Mouse (Mus musculus) stomach, embryonic 15.5 days (tissue): ENCODE measurements around the gene Zfp384. TPM values are rescaled to one million over a fixed set of nuclear protein-coding genes. Genes with fewer than 3 reads are reported as not detected.

Experiments
- ATAC-seq: fragments of 200-750 bp; cut with Nextera tagmentation; 2 replicates; pipeline ENCODE4 v1.8.0; 2017; ENCODE audit warnings: low read depth, moderate number of reproducible peaks, moderate TSS enrichment; ENCODE audit not compliant: insufficient read depth, low FRiP score
- H3K27ac ChIP-seq: fragments of 300-500 bp; sonication (generic); 2 replicates; pipeline ENCODE4 v1.5.1; 2015; ENCODE audit warnings: mild to moderate bottlenecking, inconsistent platforms
- H3K27me3 ChIP-seq: fragments of 300-500 bp; sonication (generic); replicated peaks from 2 replicates; pipeline ENCODE4 v1.6.1; 2015; ENCODE audit warnings: inconsistent platforms
- H3K36me3 ChIP-seq: fragments of 300-500 bp; sonication (generic); 2 replicates; pipeline ENCODE4 v1.6.1; 2015; ENCODE audit warnings: inconsistent platforms
- H3K4me1 ChIP-seq: fragments of 300-500 bp; sonication (generic); 2 replicates; pipeline ENCODE4 v1.6.1; 2015; ENCODE audit warnings: inconsistent platforms
- H3K4me2 ChIP-seq: fragments of 300-500 bp; sonication (generic); 2 replicates; pipeline ENCODE4 v1.6.1; 2015; ENCODE audit warnings: mild to moderate bottlenecking, inconsistent platforms
- H3K4me3 ChIP-seq: fragments of 300-500 bp; sonication (generic); replicated peaks from 2 replicates; pipeline ENCODE4 v1.5.1; 2015; ENCODE audit warnings: inconsistent platforms
- H3K9ac ChIP-seq: fragments of 300-500 bp; sonication (generic); 2 replicates; pipeline ENCODE4 v1.6.1; 2015; ENCODE audit warnings: inconsistent platforms
- H3K9me3 ChIP-seq: fragments of 300-500 bp; sonication (generic); 2 replicates; pipeline ENCODE4 v1.6.1; 2016; ENCODE audit warnings: inconsistent platforms
- WGBS: fragments of 180-500 bp; shearing (Covaris S2); methylation state at CpG from one replicate; pipeline ENCODE4 v1.1.7; 2015; 5-methylcytosine and 5-hydroxymethylcytosine counted together
- polyA plus RNA-seq: library from polyadenylated mRNA; unstranded; fragments of >200 nt; fragmentation: Nextera tagmentation; extraction: Ambion mirVana; gene quantifications from 2 replicates; pipeline ENCODE4 v1.2.1, GENCODE M21; 2015

Zfp384 gene
- polyA plus RNA-seq, 1 experiment from 2014 or later = 17.2 TPM

DNA sequence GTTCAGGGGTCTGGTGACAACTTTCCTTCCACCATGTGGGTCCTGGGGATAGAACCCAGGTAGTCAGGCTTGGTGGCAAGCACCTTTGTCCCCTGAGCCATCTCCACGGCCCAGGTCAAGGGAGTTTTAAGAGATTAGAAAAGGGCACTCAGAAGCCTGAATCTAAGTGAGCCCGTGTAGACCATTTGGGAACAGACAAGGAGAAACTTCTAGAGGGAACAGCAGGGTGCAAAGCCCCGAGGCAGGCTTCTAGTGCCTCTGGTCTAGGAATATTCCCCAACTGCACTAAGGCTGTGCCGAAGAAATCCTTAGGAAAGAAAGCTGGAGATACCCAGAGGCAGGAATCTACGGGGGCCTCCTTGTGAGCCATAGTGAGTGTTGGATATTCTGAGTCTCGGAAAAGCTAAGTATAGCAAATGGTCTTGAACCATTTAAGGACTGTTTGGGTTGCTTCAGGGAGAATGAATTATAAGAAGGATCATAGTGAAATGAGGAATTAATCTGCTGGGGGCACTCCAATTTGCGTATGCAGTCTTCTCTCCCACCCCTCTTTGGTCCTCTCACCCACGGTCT, 13.0 kb upstream of the Zfp384 start:
- H3K27ac ChIP-seq = no peak overlapping the region
- no peaks in the 10 kb centered on the region for H3K36me3 ChIP-seq
- H3K4me1 ChIP-seq = peaks cover 21% of the 10 kb centered on the region
- no peak overlapping the region for H3K9ac ChIP-seq
- peaks cover 78% of the 10 kb centered on the region for H3K27me3 ChIP-seq
- H3K4me2 ChIP-seq = peak overlapping the region; percentile 100; the same call in 1 of the 2 replicates
- WGBS = 47% methylated on average over 8 of the region's 8 CpGs
- H3K9me3 ChIP-seq = no peaks in the 10 kb centered on the region
- no peak overlapping the region; the same call in 1 of the 2 replicates for H3K4me3 ChIP-seq
- ATAC-seq = no peak

- under 1% methylated on average over 54 of the region's 78 CpGs for WGBS
- Histone ChIP-seq H3K4me2 (peak within 1 kb of the TSS; percentile 100), H3K4me1 (peaks cover 21% of the 10 kb centered on the region), H3K9me3 (no peaks in the 10 kb centered on the region), H3K27me3 (peaks cover 74% of the 10 kb centered on the region), H3K36me3 (no peaks in the 10 kb centered on the region), H3K27ac (no peak within 1 kb of the TSS), H3K4me3 (peak within 1 kb of the TSS; percentile 55), H3K9ac (peak within 1 kb of the TSS; percentile 44)
- peak; percentile 59; the same call in 1 of the 2 replicates for ATAC-seq
These were observed 12.1 kb upstream of the Zfp384 start, which contains the start of gene Pianp for GRCm38 (mm10) chr6:124996551-124997501. TSS of gene Pianp (plus strand) at chr6:124996694.

DNA sequence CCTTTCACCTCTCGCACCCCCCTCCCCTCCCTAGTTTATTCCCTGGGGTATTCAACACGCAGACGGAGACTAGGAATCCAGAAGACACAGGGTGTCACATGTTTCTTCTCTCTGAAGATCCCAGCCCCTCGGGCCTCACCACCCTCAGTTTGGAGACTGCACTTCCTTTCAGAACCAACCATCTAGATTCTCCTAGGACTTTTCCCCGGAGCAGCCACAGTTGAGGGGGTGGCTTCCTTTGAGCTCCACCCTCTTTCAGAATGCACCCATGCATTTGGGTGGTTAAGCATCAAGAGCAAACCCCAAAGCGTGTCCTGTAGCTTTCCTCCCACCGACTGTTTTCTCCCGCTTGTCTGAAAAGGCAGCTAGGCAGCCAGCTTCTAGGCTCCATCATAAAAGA, 10.9 kb upstream of the Zfp384 start:
- H3K9ac ChIP-seq = no peak overlapping the region
- peaks cover 71% of the 10 kb centered on the region for H3K27me3 ChIP-seq
- peaks cover 21% of the 10 kb centered on the region for H3K4me1 ChIP-seq
- ATAC-seq = no peak
- peak overlapping the region; percentile 100 for H3K4me2 ChIP-seq
- no peaks in the 10 kb centered on the region for H3K9me3 ChIP-seq
- no peaks in the 10 kb centered on the region for H3K36me3 ChIP-seq
- no peak overlapping the region; the same call in 1 of the 2 replicates for H3K4me3 ChIP-seq
- no peak overlapping the region for H3K27ac ChIP-seq
- 8% methylated on average over 8 of the region's 8 CpGs for WGBS

DNA sequence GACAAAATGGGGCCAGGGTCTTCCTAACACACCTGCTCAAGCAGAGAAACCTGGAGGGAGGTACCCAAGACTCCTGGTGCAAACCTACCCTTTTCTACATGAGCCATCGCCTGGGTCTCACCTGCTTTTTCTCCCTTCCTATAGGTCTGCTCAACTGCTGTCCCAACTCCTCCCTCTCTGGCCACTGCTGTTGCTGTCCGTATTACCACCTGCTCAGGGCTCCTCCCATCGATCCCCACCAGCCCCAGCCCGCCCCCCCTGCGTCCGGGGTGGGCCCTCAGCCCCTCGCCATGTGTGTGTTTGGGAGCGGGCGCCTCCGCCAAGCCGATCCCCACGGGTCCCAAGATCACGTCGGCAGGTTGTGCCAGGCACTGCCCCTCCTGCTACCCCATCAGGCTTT, 9.9 kb upstream of the Zfp384 start:
- no peak overlapping the region for H3K9ac ChIP-seq
- H3K4me2 ChIP-seq = no peak overlapping the region
- 33% methylated on average over 14 of the region's 14 CpGs for WGBS
- H3K27me3 ChIP-seq = peaks cover 69% of the 10 kb centered on the region
- H3K27ac ChIP-seq = no peak overlapping the region
- H3K9me3 ChIP-seq = no peaks in the 10 kb centered on the region
- no peaks in the 10 kb centered on the region for H3K36me3 ChIP-seq
- no peak; the same call in 1 of the 2 replicates for ATAC-seq
- H3K4me1 ChIP-seq = peaks cover 17% of the 10 kb centered on the region
- H3K4me3 ChIP-seq = no peak overlapping the region

DNA sequence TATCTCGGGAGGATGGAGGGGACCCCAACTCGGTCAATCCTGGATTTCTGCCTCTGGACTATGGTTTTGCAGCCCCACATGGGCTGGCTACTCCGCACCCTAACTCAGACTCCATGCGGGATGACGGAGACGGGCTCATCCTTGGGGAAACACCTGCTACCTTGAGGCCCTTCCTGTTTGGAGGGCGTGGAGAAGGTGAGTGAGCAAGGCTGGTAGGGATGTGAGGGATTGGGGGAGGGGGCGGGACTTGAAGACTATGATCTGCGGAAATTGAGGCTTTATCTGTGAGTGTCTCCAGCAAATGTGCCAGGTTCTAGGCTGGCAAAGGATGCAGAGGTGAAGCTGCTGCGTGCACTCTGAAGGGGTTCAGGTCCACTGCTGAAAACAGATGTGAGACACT, 9.4 kb upstream of the Zfp384 start:
- Histone ChIP-seq H3K4me2 (no peak overlapping the region), H3K9me3 (no peaks in the 10 kb centered on the region)
- 31% methylated on average over 10 of the region's 10 CpGs for WGBS

DNA sequence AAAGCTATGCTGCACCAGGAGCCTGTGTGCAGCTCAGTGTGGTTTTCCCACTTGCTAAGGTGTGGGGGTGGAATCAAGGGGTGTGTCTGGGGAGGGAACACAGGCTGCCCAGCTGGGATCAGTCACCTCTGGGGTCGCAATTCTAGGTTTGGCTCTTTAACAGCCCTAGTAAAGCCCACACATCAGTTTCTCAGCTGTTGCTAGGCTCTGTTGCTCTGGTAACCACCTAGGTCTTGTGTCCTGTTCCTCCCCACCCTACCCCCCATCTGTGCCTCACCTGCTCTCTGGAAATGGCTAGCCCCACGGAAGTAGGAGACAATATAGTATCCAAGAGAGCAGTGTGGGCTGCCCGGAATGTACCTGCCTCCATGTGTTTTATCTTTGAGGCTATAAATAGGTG, 5.2 kb upstream of the Zfp384 start:
- Histone ChIP-seq H3K4me2 (no peak overlapping the region), H3K36me3 (no peaks in the 10 kb centered on the region), H3K27me3 (peaks cover 30% of the 10 kb centered on the region), H3K4me1 (no peaks in the 10 kb centered on the region), H3K4me3 (no peak overlapping the region), H3K9me3 (no peaks in the 10 kb centered on the region), H3K9ac (no peak overlapping the region), H3K27ac (no peak overlapping the region)
- ATAC-seq = no peak
- WGBS = 36% methylated on average over 3 of the region's 3 CpGs

More for the DNA sequence above, 9.4 kb upstream of the Zfp384 start:
- Histone ChIP-seq H3K4me1 (peaks cover 17% of the 10 kb centered on the region), H3K9ac (no peak overlapping the region), H3K27ac (no peak overlapping the region), H3K36me3 (no peaks in the 10 kb centered on the region), H3K4me3 (no peak overlapping the region), H3K27me3 (peaks cover 65% of the 10 kb centered on the region)
- ATAC-seq = no peak

GRCm38 (mm10) chr6:125005086-125005485, 3.9 kb upstream of the Zfp384 start:
- WGBS = 42% methylated on average over 3 of the region's 3 CpGs
- Histone ChIP-seq H3K9ac (no peak overlapping the region), H3K4me2 (no peak overlapping the region), H3K4me1 (0 out of 2 replicates have a peak, but pooled peaks cover 3% of the 10 kb centered on the region), H3K27ac (no peak overlapping the region), H3K36me3 (no peaks in the 10 kb centered on the region), H3K27me3 (peaks cover 18% of the 10 kb centered on the region), H3K4me3 (no peak overlapping the region), H3K9me3 (no peaks in the 10 kb centered on the region)
- ATAC-seq = no peak

GRCm38 (mm10) chr6:125008060-125008459, 885 bp upstream of the Zfp384 start:
- H3K9me3 ChIP-seq = no peaks in the 10 kb centered on the region
- peak overlapping the region; percentile 65 for H3K4me2 ChIP-seq
- H3K4me3 ChIP-seq = peak overlapping the region; percentile 87
- 0 out of 2 replicates have a peak, but pooled peaks cover 5% of the 10 kb centered on the region for H3K27me3 ChIP-seq
- no peak for ATAC-seq
- peak overlapping the region; percentile 99; the same call in 1 of the 2 replicates for H3K27ac ChIP-seq
- peaks cover 14% of the 10 kb centered on the region; the same call in 1 of the 2 replicates for H3K4me1 ChIP-seq
- peak overlapping the region; percentile 18; the same call in 1 of the 2 replicates for H3K9ac ChIP-seq
- H3K36me3 ChIP-seq = peaks cover 6% of the 10 kb centered on the region; the same call in 1 of the 2 replicates
- WGBS = 39% methylated on average over 13 of the region's 13 CpGs

GRCm38 (mm10) chr6:125008586-125009128, 288 bp upstream of the Zfp384 start:
- peak overlapping the region; percentile 87 for H3K4me3 ChIP-seq
- peak overlapping the region; percentile 89; the same call in 1 of the 2 replicates for H3K9ac ChIP-seq
- peaks cover 10% of the 10 kb centered on the region; the same call in 1 of the 2 replicates for H3K36me3 ChIP-seq
- under 1% methylated on average over 32 of the region's 34 CpGs for WGBS
- H3K4me1 ChIP-seq = peaks cover 14% of the 10 kb centered on the region; the same call in 1 of the 2 replicates
- H3K9me3 ChIP-seq = no peaks in the 10 kb centered on the region
- H3K4me2 ChIP-seq = peak overlapping the region; percentile 88
- H3K27me3 ChIP-seq = no peaks in the 10 kb centered on the region
- H3K27ac ChIP-seq = peak overlapping the region; percentile 99
- peak; percentile 98 for ATAC-seq

GRCm38 (mm10) chr6:125009181-125010073, 482 bp downstream of the Zfp384 start:
- under 1% methylated on average over 68 of the region's 78 CpGs for WGBS
- peaks cover 14% of the 10 kb centered on the region; the same call in 1 of the 2 replicates for H3K4me1 ChIP-seq
- peak overlapping the region; percentile 88 for H3K4me2 ChIP-seq
- peak overlapping the region; percentile 99 for H3K27ac ChIP-seq
- H3K4me3 ChIP-seq = peak overlapping the region; percentile 87
- ATAC-seq = peak; percentile 84
- peak overlapping the region; percentile 89 for H3K9ac ChIP-seq
- peaks cover 12% of the 10 kb centered on the region; the same call in 1 of the 2 replicates for H3K36me3 ChIP-seq
- no peaks in the 10 kb centered on the region for H3K27me3 ChIP-seq
- no peaks in the 10 kb centered on the region for H3K9me3 ChIP-seq

GRCm38 (mm10) chr6:125017682-125018081, 8.7 kb downstream of the Zfp384 start:
- Histone ChIP-seq H3K9me3 (no peaks in the 10 kb centered on the region), H3K4me2 (no peak overlapping the region), H3K4me3 (no peak overlapping the region), H3K36me3 (peaks cover 40% of the 10 kb centered on the region), H3K27me3 (no peaks in the 10 kb centered on the region), H3K9ac (no peak overlapping the region), H3K27ac (no peak overlapping the region), H3K4me1 (no peaks in the 10 kb centered on the region)
- WGBS = 88% methylated on average over 3 of the region's 3 CpGs
- no peak; the same call in 1 of the 2 replicates for ATAC-seq
